12 mouse cellular contexts compared by ENCODE assay signal in genomic region chr14:118322003-118322821, GRCm38 (mm10). TPM values are rescaled to one million over a fixed set of nuclear protein-coding genes. Genes with fewer than 3 reads are reported as not detected.
DNase-seq lines count a peak whose midpoint lies in the region; ATAC-seq and TF ChIP-seq lines count a peak whose summit lies in the region.
"Had no signal": no experiment of that assay in that cellular context is flagged by ENCODE, and none has a peak within 500 bp of the region (broad histone marks: within the 10 kb centered on the region; RNA-seq: fewer than 3 reads in every experiment).

No protein-coding gene starts in this region.

- TF ChIP-seq POLR2A in cerebellum, adult 2 months (IDR thresholded peaks at IDR 0.05; ENCODE audit: borderline replicate concordance, insufficient read depth, low read length) = no peak

- TF ChIP-seq CTCF in cerebellum, adult 2 months (IDR thresholded peaks at IDR 0.05; ENCODE audit: borderline replicate concordance, insufficient read depth, low read depth, low read length) = no peak

- H3K9me3 ChIP-seq in heart, embryonic 15.5 days (replicated peaks) = no peaks in the 10 kb centered on the region
- H3K9me3 ChIP-seq in embryonic facial prominence, embryonic 14.5 days (ENCODE audit: control insufficient read depth, low read length) = no peaks in the 10 kb centered on the region
- H3K9me3 ChIP-seq in intestine, embryonic 16.5 days (ENCODE audit: control insufficient read depth, low read length) = no peaks in the 10 kb centered on the region
- no peaks in the 10 kb centered on the region for H3K9me3 ChIP-seq in neural tube, embryonic 11.5 days (ENCODE audit: control insufficient read depth, low read length)

- intact Hi-C loops in heart, postnatal 14 days (cut with DNase I) = no loop called here

- no peaks in the 10 kb centered on the region for H3K36me3 ChIP-seq in heart, embryonic 15.5 days
- H3K36me3 ChIP-seq in embryonic facial prominence, embryonic 14.5 days (ENCODE audit: control insufficient read depth, insufficient read depth, low read length) = no peaks in the 10 kb centered on the region
- H3K36me3 ChIP-seq in intestine, embryonic 16.5 days (ENCODE audit: control insufficient read depth, insufficient read depth, low read length) = no peaks in the 10 kb centered on the region
- no peaks in the 10 kb centered on the region for H3K36me3 ChIP-seq in neural tube, embryonic 11.5 days (ENCODE audit: control insufficient read depth, insufficient read depth, low read length)

- H3K4me2 ChIP-seq in heart, embryonic 15.5 days = peak overlapping the region; percentile 60
- H3K4me2 ChIP-seq in embryonic facial prominence, embryonic 14.5 days (ENCODE audit: low read depth, low read length) = peak overlapping the region; percentile 63
- H3K4me2 ChIP-seq in intestine, embryonic 16.5 days (ENCODE audit: low read depth, low read length) = peak overlapping the region; percentile 43
- peak overlapping the region; percentile 43 for H3K4me2 ChIP-seq in neural tube, embryonic 11.5 days (ENCODE audit: low read depth)

- peak overlapping the region; percentile 36 for H3K4me3 ChIP-seq in heart, embryonic 15.5 days
- H3K4me3 ChIP-seq in embryonic facial prominence, embryonic 14.5 days (ENCODE audit: low read depth, low read length) = peak overlapping the region; percentile 33
- H3K4me3 ChIP-seq in intestine, embryonic 16.5 days (ENCODE audit: low read length) = peak overlapping the region; percentile 12
- H3K4me3 ChIP-seq in neural tube, embryonic 11.5 days (ENCODE audit: low read depth, low read length) = peak overlapping the region; percentile 27
- H3K4me3 ChIP-seq in cerebellum, adult 2 months (replicated peaks; ENCODE audit: insufficient read depth, low read depth, low read length) = no peak overlapping the region

- no peak for DNase-seq in heart, postnatal 14 days
- no peak for DNase-seq in embryonic facial prominence, embryonic 14.5 days (ENCODE audit: low spot score)
- peak; percentile 70 for DNase-seq in neural tube, embryonic 11.5 days (ENCODE audit: low spot score)
- no peak for DNase-seq in cerebellum, adult 2 months
- DNase-seq in layer of hippocampus, postnatal 10 days (ENCODE audit: low spot score in 2 of 2) = no peak
- no peak for DNase-seq in layer of hippocampus, adult 9-11 months
- DNase-seq: cerebellum, postnatal 25 days; heart, postnatal 36 days had no signal

- no peak overlapping the region for H3K27ac ChIP-seq in heart, embryonic 15.5 days
- H3K27ac ChIP-seq in embryonic facial prominence, embryonic 14.5 days (replicated peaks; ENCODE audit: low read depth, low read length) = no peak overlapping the region
- H3K27ac ChIP-seq in intestine, embryonic 16.5 days (ENCODE audit: low read length) = no peak overlapping the region
- no peak overlapping the region for H3K27ac ChIP-seq in neural tube, embryonic 11.5 days (ENCODE audit: low read depth, low read length)
- no peak overlapping the region for H3K27ac ChIP-seq in cerebellum, adult 2 months (ENCODE audit: insufficient read depth, low read length)
- H3K27ac ChIP-seq: macrophage had no signal

- 15% methylated on average over 26 of the region's 26 CpGs for WGBS in heart, embryonic 15.5 days
- WGBS in embryonic facial prominence, embryonic 14.5 days = 15% methylated on average over 26 of the region's 26 CpGs
- WGBS in intestine, embryonic 16.5 days = 18% methylated on average over 26 of the region's 26 CpGs
- WGBS in neural tube, embryonic 11.5 days = 13% methylated on average over 26 of the region's 26 CpGs
- 21% methylated on average over 26 of the region's 26 CpGs for WGBS in cerebellum, adult 2 months

- H3K27me3 ChIP-seq in heart, embryonic 15.5 days = peaks cover 50% of the 10 kb centered on the region
- H3K27me3 ChIP-seq in embryonic facial prominence, embryonic 14.5 days (replicated peaks; ENCODE audit: control insufficient read depth, insufficient read depth, low read length) = peaks cover 39% of the 10 kb centered on the region
- H3K27me3 ChIP-seq in intestine, embryonic 16.5 days (replicated peaks; ENCODE audit: control insufficient read depth, insufficient read depth, low read length) = peaks cover 17% of the 10 kb centered on the region
- peaks cover 19% of the 10 kb centered on the region for H3K27me3 ChIP-seq in neural tube, embryonic 11.5 days (ENCODE audit: control insufficient read depth, insufficient read depth, low read length)
- no peaks in the 10 kb centered on the region; the same call in 1 of the 2 replicates for H3K27me3 ChIP-seq in cerebellum, adult 2 months (ENCODE audit: control insufficient read depth, insufficient read depth, low read length)

- 0 out of 2 replicates have a peak, but pooled peaks cover 2% of the 10 kb centered on the region for H3K4me1 ChIP-seq in heart, embryonic 15.5 days (replicated peaks)
- H3K4me1 ChIP-seq in embryonic facial prominence, embryonic 14.5 days (ENCODE audit: control insufficient read depth, insufficient read depth, low read length) = no peaks in the 10 kb centered on the region; the same call in 1 of the 2 replicates
- H3K4me1 ChIP-seq in intestine, embryonic 16.5 days (ENCODE audit: control insufficient read depth, insufficient read depth, low read length) = no peaks in the 10 kb centered on the region
- H3K4me1 ChIP-seq in neural tube, embryonic 11.5 days (ENCODE audit: control insufficient read depth, insufficient read depth, low read length) = peaks cover 3% of the 10 kb centered on the region; the same call in 1 of the 2 replicates
- H3K4me1 ChIP-seq in cerebellum, adult 2 months (ENCODE audit: control insufficient read depth, insufficient read depth, low read length) = no peaks in the 10 kb centered on the region

- H3K9ac ChIP-seq in heart, embryonic 15.5 days = no peak overlapping the region
- H3K9ac ChIP-seq in embryonic facial prominence, embryonic 14.5 days (ENCODE audit: low read depth, low read length) = peak overlapping the region; percentile 30
- no peak overlapping the region for H3K9ac ChIP-seq in intestine, embryonic 16.5 days (ENCODE audit: low read depth, low read length)
- peak overlapping the region; percentile 30 for H3K9ac ChIP-seq in neural tube, embryonic 11.5 days (ENCODE audit: low read length)

- no peak for ATAC-seq in heart, embryonic 15.5 days (replicated peaks; ENCODE audit: insufficient number of reproducible peaks, insufficient read depth, low FRiP score, low read depth)
- ATAC-seq in embryonic facial prominence, embryonic 14.5 days (ENCODE audit: low read depth) = no peak
- ATAC-seq in intestine, embryonic 16.5 days = no peak
- peak; percentile 75 for ATAC-seq in neural tube, embryonic 11.5 days (ENCODE audit: insufficient read depth, low FRiP score, low TSS enrichment)

RNA-seq across cellular contexts. Expression of gene Gm9376, which starts 55.5 kb away (rescaled TPM):
- polyA plus RNA-seq in heart, embryonic 15.5 days (2015; fragmentation: Nextera tagmentation; extraction: Ambion mirVana) = not detected in 2 replicates
- not detected for total RNA-seq in heart, postnatal 14 days (2021)
- polyA plus RNA-seq in embryonic facial prominence, embryonic 14.5 days (2014; fragmentation: Nextera tagmentation; extraction: Ambion mirVana) = not detected in 2 replicates
- polyA plus RNA-seq in intestine, embryonic 16.5 days (2015; fragmentation: Nextera tagmentation; extraction: Ambion mirVana) = not detected in 2 replicates
- polyA plus RNA-seq in neural tube, embryonic 11.5 days (2014; fragmentation: Nextera tagmentation; extraction: Ambion mirVana) = not detected in 2 replicates
- polyA plus RNA-seq in cerebellum, adult 2 months (2012; rRNA removed) = not detected in 2 replicates
- total RNA-seq in layer of hippocampus, postnatal 10 days (2021) = not detected
- total RNA-seq: heart, postnatal 36 days had no signal
- polyA plus RNA-seq: C2C12, macrophage had no signal

Comparison
In these comparisons a context has a peak if more than half of its experiments do, and no peak if none do; other contexts are left out.
1. H3K9ac ChIP-seq: peak in embryonic facial prominence, embryonic 14.5 days (single experiment) and neural tube, embryonic 11.5 days (single experiment); none in heart, embryonic 15.5 days (single experiment) and intestine, embryonic 16.5 days (single experiment).
2. Peak in every context shown above with its lines, with median percentiles within 50 percentile points of each other: H3K4me2 ChIP-seq.